Mouse (Mus musculus) liver, postnatal 0 days (tissue): ENCODE data around the gene Slc9b1.

ENCODE experiments used
- CTCF ChIP-seq: sonication (generic); IDR thresholded peaks from 2 replicates; pipeline ENCODE4 v1.5.1; 2016; ENCODE audit warnings: antibody characterized with exemption, low read depth
- EP300 ChIP-seq: IDR thresholded peaks from 2 replicates; pipeline ENCODE4 v1.6.1; 2016; ENCODE audit warnings: antibody characterized with exemption, low read depth, mild to moderate bottlenecking

- no peak for TF ChIP-seq CTCF
- no peak for TF ChIP-seq EP300
These were observed 32.0 kb upstream of the Slc9b1 start for GRCm38 (mm10) chr3:135315720-135316425.
